Mouse (Mus musculus): ENCODE data around the gene Vsig10.
"Not testable (repeated sequence)": the region's sequence is repeated elsewhere in the genome, so short reads cannot be mapped to it uniquely, and the experiment has no call there.

DNA sequence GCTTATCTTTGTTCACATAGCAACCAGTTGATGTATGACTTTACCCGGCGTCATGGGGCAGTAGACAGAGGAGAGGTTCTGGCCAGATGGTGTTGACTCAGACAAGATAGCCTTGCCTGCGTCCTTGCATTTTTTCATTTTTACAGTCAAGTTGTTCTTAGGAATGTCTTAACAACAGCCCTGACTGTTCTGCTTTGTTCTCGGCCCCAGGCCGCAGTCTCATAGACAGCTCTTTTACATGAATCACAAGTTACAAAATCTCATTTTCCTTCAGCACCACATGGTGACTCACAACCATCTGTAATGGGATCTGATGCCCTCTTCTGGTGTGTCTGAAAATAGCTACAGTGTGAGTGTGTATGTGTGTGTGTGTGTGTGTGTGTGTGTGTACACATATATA, 25.6 kb downstream of the Vsig10 start:
- TF ChIP-seq POLR2A, CTCF (IDR thresholded peaks at IDR 0.05; ENCODE audit: insufficient read depth, low read depth, low read length): not testable (repeated sequence)

All from olfactory bulb, adult 2 months (tissue).